Comparison of ENCODE assay signal across 8 mouse cellular contexts in genomic region chr5:105620505-105621116, GRCm38 (mm10).
DNase-seq lines count a peak whose midpoint lies in the region; ATAC-seq and TF ChIP-seq lines count a peak whose summit lies in the region.

No protein-coding gene starts in this region.

- no peaks in the 10 kb centered on the region for H3K4me1 ChIP-seq in kidney, postnatal 0 days (replicated peaks; ENCODE audit: insufficient read depth, low read length)
- no peaks in the 10 kb centered on the region for H3K4me1 ChIP-seq in forebrain, embryonic 12.5 days
- H3K4me1 ChIP-seq in forebrain, embryonic 13.5 days = no peaks in the 10 kb centered on the region

- H3K4me2 ChIP-seq in kidney, postnatal 0 days (ENCODE audit: low read length) = no peak overlapping the region
- no peak overlapping the region for H3K4me2 ChIP-seq in forebrain, embryonic 12.5 days
- H3K4me2 ChIP-seq in forebrain, embryonic 13.5 days = no peak overlapping the region

- TF ChIP-seq CTCF in kidney, postnatal 0 days (IDR thresholded peaks at IDR 0.05; ENCODE audit: low read depth) = no peak

- H3K9me3 ChIP-seq in kidney, postnatal 0 days (replicated peaks; ENCODE audit: low read length) = no peaks in the 10 kb centered on the region
- H3K9me3 ChIP-seq in forebrain, embryonic 12.5 days = no peaks in the 10 kb centered on the region
- no peaks in the 10 kb centered on the region for H3K9me3 ChIP-seq in forebrain, embryonic 13.5 days (replicated peaks)

- H3K27ac ChIP-seq in kidney, postnatal 0 days = no peak overlapping the region; the same call in 1 of the 2 replicates
- no peak overlapping the region for H3K27ac ChIP-seq in forebrain, embryonic 12.5 days
- H3K27ac ChIP-seq in forebrain, embryonic 13.5 days = no peak overlapping the region

- WGBS in kidney, postnatal 0 days = 52% methylated on average over 6 of the region's 6 CpGs
- WGBS in forebrain, embryonic 12.5 days = 89% methylated on average over 6 of the region's 6 CpGs
- 88% methylated on average over 6 of the region's 6 CpGs for WGBS in forebrain, embryonic 13.5 days

- H3K27me3 ChIP-seq in kidney, postnatal 0 days (ENCODE audit: insufficient read depth, low read length) = no peaks in the 10 kb centered on the region
- H3K27me3 ChIP-seq in forebrain, embryonic 12.5 days = no peaks in the 10 kb centered on the region
- no peaks in the 10 kb centered on the region for H3K27me3 ChIP-seq in forebrain, embryonic 13.5 days

- ATAC-seq in kidney, postnatal 0 days (replicated peaks; ENCODE audit: low FRiP score, low read depth) = no peak
- no peak for ATAC-seq in forebrain, embryonic 12.5 days (ENCODE audit: low FRiP score)
- no peak for ATAC-seq in forebrain, embryonic 13.5 days

- no peaks in the 10 kb centered on the region for H3K36me3 ChIP-seq in kidney, postnatal 0 days (ENCODE audit: insufficient read depth, low read length)
- no peaks in the 10 kb centered on the region for H3K36me3 ChIP-seq in forebrain, embryonic 12.5 days (replicated peaks)
- no peaks in the 10 kb centered on the region for H3K36me3 ChIP-seq in forebrain, embryonic 13.5 days (ENCODE audit: poor library complexity, severe bottlenecking)

- H3K4me3 ChIP-seq in kidney, postnatal 0 days (replicated peaks; ENCODE audit: low read depth, low read length) = no peak overlapping the region
- H3K4me3 ChIP-seq in forebrain, embryonic 12.5 days (replicated peaks) = no peak overlapping the region
- H3K4me3 ChIP-seq in forebrain, embryonic 13.5 days = no peak overlapping the region

- peak; percentile 16 for DNase-seq in ovary, postnatal 36 days (ENCODE audit: low spot score)
- no peak for DNase-seq in ovary, postnatal 10 days (ENCODE audit: low spot score)
- DNase-seq in gastrocnemius, postnatal 25 days = peak; percentile 60
- peak; percentile 57 for DNase-seq in kidney, postnatal 0 days (ENCODE audit: low spot score)
- DNase-seq in lung, postnatal 4 days = peak; percentile 61 to 65
- no peak for DNase-seq in spleen, postnatal 10 days (ENCODE audit: low spot score in 2 of 2)

- H3K9ac ChIP-seq in kidney, postnatal 0 days (ENCODE audit: low read depth, low read length) = no peak overlapping the region
- H3K9ac ChIP-seq in forebrain, embryonic 12.5 days = no peak overlapping the region
- no peak overlapping the region for H3K9ac ChIP-seq in forebrain, embryonic 13.5 days

Comparison
In these comparisons a context has a peak if more than half of its experiments do, and no peak if none do; other contexts are left out.
1. DNase-seq: peak in ovary, postnatal 36 days (single experiment), gastrocnemius, postnatal 25 days (single experiment), kidney, postnatal 0 days (single experiment) and lung, postnatal 4 days (2 of 2); none in ovary, postnatal 10 days (single experiment) and spleen, postnatal 10 days (0 of 2).